Mouse (Mus musculus): ENCODE measurements around the gene Kansl1.

Gene Kansl1

DNA sequence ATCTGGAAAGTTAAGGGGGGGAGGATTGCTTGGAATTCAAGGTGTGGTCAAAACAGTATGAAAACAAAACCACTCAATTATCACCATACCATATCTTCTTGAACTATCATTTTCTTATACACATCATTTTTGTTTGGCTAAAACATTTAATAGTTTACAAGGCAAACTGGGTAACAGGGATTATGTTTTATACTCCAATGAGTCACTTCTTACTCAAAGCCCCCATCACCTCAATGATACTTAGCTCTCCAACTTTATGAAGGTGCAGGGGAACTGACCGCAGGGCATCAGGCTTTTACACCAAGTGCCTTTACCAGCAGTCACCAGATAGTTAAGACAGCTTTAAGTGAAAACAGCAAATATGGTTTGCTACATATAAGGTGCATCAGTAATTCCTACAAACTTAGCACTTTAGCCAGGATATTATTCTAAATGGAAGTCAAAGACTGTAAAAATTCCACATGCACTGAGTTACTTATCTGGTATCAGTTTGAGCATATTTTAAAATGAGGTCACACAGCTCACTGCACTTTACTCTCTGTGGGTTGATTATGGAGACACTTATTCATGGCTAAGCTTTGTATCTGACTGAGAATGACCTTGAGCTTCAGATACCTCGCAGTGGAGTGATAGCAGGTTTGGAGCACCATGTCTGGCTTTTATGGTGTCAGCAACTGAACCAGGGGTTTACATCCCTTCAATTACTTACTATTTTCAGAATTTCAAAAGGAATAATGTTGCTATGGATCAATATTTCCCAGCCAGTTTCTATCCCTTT, 104.6 kb downstream of the Kansl1 start:
- DNase-seq (ENCODE audit: low read depth, low spot score), result no peak

DNA sequence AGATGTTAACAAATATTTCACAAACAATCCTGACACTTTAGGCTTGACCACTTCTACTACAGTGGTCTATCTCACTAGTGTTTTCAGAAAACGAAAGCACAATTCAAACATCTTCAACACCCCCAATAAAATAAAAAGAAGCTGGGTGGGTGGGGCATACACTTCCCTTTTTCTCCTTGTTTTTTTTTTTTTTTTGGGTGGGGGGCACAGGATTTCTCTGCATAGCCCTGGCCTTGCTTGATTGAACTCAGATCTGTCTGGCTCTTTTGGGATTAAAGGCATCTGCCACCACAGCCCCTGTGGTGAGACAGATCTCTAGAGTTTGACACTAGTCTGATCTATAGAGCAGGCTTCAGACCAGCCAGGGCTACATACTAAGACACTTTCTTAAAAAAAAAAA, 106.0 kb downstream of the Kansl1 start:
- no peak for DNase-seq (ENCODE audit: low read depth, low spot score)

DNA sequence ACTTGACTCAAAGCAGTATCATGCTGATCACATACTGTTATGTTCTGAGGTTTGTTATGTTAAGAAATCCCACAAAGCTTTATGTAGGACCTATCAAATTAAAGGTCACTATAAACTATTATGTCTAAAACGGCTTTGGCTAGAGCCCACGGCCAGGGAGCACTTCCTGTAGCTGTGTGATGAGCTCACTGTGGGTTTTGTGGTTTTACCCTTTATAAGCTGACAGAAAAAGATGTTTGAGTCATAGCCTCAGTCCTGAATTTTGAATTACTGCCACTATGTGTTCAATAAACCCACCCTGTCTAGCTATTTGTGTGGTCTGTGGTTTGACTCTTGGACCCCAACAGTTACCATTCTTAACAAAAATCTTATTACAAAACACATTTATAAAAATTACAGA, 106.9 kb downstream of the Kansl1 start:
- no peak for DNase-seq (ENCODE audit: low read depth, low spot score)

DNA sequence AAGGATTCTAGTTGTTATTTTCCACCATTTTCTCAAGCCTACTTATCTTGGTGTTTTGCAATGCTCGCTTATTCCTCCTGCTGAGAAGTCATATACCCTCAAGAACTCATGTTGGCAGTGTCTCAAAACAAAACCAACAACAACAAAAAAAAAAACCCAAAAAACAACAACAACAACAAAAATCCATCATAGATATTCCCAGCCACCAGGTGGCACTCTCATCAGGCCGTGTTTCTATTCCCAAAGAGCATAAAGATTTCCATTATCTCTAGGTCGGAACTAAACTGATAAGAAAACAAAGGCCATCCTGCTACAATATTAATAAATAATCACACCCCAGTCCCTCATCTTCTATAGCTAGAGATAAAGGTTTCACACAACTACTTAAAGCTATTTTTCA, 121.7 kb downstream of the Kansl1 start:
- peak; percentile 24 for DNase-seq (ENCODE audit: low read depth, low spot score)

DNA sequence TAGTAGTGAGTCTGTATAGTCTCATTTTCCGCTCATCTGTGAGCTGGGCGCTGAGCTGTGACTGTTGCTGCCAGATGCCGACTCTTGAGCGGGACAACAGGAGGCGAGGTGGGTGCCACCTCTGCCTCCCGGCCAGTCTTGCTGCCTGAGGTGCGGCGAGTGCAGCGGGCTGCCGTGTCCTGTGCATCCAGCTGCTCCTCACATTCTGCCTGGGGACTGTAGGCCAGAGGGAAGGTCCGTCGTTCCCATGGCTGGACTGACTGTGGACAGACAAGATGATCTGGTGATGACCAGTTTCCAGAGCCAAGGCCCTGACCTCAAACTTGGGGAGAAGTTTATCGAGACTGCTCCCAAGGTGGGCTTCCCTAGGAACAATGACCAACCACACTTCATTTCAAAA, 133.7 kb downstream of the Kansl1 start:
- DNase-seq (ENCODE audit: low read depth, low spot score), result no peak

DNA sequence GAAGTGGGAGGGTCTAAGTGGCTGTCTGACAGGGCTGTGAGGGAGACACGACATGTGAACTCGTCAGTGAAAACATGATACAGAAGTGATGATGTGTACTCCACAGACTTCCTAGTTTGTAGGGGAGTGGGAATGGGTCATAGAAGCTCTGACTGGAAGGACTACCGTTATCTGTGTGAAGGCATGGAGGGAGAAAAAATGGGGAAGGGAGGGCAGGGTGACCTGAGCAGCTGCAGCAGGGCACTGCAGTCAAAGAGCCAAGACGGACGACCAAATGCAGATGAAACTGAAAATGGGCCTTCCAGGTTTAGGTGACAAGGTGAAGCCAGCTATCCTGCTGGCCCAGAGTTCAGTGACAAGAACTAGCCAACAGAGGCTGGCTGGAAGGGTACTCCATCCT, 134.5 kb downstream of the Kansl1 start:
- DNase-seq (ENCODE audit: low read depth, low spot score), result no peak

DNA sequence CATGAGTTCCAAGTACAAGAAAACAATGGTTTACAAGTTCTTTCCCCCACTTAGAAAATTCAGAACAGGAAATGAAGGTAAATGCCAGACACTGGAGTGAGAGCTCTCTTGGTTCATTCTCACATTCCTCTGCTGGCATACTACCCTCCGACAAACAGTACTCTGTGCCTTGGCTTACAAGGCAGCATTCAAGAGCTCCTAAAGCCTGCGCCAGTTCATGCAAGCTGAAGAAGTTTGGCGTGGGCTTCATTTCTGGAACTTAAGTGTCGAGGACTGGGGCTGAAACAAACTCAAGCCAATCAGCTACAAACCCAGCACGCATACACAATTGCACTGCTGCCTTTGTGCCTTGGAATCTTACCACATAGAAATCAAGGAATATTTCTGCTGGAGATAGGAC, 136.6 kb downstream of the Kansl1 start:
- DNase-seq (ENCODE audit: low read depth, low spot score), result no peak

DNA sequence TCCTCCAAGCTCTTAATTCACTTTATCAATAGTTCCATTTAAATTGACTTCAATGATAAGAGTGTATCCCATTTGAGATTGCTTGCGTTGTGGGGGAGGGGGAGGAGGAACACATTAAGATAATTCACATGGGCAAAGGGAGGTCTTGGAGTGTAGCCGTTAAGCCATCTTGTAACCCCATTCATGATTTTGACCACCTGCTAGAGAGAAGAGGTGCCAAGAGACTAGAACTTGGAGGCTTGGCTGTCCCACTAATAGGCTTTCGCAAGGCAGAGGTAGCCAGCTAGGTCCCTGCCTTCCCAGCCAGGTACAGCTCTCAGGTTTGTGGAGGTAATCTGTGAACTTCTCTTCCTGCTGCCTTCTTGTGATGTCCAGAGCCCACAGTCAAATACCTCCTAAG, 137.5 kb downstream of the Kansl1 start:
- DNase-seq (ENCODE audit: low read depth, low spot score), result no peak

DNA sequence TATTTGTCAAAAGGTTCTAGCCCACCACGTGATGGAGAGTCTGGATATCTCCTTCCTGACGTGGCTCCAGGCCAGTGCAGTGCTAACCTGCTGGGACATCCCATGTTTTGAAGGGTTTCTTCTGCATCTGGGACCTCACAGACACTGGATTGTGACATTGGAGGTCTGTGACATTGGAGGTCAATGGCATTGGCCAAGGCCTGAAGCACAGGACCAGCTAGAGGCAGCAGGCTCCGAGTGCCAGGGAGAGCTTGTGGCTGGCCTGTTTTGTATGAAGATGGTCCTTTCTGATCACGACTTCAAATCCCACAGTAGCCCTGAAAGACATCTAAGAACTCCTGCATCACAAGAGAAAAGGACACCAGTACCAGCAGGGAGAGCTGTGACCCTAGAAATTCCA, 138.5 kb downstream of the Kansl1 start:
- no peak for DNase-seq (ENCODE audit: low read depth, low spot score)

DNA sequence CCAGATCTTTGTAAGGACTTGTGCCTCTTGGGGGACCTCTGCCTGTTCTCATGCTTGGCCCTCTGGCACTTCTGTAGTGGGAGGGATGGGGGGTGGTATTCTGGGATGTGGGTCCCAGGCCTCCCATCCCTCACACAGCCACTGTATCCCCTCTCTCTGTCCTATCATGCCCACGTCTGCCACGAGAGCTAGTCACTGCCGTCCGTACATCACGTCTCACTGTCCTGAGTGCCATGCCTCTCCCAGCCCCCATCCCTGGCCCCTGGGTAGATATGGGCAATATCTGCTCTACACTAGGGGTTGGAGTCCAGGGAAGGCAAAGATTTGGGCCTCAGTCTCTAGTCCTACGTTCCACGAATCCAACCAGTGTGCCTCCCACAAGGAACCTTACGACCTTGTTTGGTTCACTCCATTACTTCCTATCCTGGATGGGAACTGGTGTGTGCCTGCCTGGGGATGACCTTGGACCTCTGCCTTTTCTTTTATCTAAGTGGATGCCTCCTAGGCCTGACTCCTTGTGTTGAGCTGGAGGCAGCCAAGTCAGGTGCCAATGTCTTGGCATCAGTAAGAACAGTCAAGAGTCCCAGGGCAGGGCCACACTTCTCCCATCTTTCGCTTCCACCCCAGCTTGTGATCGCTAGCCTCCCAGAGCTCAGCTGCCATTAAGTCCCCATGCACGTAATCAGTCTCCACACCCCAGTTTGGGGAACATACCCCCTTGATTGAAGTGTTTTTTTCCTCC, 139.3 kb downstream of the Kansl1 start:
- no peak for DNase-seq (ENCODE audit: low read depth, low spot score)

DNA sequence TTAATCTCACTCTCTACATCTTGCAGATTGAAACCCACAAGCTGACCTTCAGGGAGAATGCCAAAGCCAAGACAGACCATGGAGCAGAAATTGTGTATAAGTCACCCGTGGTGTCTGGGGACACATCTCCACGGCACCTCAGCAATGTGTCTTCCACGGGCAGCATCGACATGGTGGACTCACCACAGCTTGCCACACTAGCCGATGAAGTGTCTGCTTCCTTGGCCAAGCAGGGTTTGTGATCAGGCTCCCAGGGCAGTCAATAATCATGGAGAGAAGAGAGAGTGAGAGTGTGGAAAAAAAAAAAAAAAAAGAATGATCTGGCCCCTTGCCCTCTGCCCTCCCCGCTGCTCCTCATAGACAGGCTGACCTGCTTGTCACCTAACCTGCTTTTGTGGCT, 140.7 kb downstream of the Kansl1 start:
- DNase-seq (ENCODE audit: low read depth, low spot score), result no peak

DNA sequence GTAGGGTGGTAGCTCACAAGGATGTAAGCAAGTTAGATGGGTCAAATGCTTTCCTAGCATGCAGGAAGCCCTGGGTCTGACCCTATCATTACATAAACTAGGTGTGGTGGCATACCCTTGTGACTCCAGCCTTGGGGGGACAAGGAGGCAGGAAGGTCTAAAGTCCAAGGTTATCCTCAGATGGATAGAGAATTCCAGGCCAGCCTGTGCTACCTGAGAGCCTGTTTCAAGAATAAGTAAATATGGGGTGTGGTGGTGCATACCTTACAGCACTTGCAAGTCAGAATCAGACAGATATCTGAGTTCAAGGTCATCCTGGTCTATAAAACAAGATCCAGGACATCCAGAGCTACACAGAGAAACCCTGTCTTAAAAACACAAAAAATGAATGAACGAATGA, 141.2 kb downstream of the Kansl1 start:
- no peak for DNase-seq (ENCODE audit: low read depth, low spot score)

DNA sequence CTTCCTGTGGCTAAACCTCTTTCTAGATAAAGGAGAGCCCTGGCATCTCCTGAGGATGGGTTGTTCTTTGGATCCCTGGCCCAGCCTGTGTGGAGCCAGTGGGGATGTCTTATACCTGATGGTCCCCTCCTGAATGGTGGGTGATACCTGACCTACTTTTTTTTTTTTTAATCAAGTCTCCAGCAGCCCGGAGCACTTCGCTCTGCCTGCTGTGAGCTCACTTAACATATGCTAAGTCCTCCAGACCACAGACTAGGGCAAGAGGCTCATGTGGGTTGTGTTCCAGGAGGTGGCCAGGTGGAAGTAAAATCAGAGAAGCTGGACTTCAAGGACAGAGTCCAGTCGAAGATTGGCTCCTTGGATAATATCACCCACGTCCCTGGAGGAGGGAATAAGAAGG, 146.5 kb downstream of the Kansl1 start:
- no peak for DNase-seq (ENCODE audit: low read depth, low spot score)

DNA sequence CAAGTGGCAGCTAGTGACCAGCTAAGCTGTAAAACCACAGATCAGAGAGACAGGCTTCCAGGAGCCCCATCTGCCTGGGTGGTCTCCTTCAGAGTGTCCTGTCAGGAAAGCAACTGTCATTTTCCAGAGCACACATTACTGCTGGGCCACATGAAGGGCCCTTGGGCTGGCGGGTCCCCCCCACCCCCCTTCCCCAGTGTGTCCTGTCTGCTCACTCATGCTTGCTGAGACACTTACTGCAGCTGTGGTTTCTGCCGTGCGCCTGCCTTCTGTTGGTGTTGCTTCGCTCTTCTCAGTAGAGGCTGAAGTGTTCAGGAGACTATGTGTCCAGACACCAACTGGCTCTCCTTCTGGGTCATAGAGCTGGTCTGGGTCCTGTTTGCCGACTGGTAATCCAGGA, 148.2 kb downstream of the Kansl1 start:
- DNase-seq (ENCODE audit: low read depth, low spot score), result no peak

DNA sequence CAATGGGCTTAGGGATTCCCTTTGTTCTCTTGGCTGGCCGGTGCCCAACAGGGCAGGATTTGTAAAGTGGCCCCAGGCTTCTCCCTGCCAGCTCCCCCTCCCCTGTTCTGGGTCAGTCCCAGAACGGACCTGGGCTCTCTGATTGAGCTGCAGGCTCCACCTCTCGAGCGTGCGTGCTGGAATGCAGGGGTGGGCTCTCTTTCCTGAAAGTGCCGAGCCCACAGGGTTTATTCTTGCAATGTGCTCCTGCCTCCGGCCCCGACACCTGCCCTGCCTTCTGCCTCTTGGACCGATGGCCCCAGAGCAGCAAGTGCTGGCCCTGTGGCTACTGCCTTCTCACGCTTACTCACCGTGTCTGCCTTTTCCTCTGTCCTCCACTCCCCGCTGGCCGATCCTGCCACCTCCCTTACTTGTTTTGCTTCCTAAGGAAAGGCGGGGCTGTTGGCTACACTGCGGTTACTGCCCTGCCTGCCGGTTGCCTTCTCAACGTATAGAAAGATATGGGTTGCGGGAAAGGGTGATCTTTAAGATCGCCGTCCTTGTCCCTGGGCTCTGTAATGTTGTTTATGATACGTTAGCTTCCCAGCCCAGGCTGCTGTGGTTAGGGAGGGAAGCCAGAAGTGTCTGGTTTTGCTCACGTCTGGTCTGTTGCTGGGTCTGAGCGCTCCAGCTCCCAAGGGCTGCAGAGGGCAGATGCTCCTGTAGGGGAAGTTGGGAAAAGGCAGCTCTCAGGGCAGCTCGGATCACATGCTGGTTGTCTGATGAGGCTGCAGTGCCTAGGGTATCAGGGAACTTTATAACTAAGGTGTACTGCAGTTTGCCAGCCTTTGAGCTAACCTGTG, 149.5 kb downstream of the Kansl1 start:
- no peak for DNase-seq (ENCODE audit: low read depth, low spot score)

DNA sequence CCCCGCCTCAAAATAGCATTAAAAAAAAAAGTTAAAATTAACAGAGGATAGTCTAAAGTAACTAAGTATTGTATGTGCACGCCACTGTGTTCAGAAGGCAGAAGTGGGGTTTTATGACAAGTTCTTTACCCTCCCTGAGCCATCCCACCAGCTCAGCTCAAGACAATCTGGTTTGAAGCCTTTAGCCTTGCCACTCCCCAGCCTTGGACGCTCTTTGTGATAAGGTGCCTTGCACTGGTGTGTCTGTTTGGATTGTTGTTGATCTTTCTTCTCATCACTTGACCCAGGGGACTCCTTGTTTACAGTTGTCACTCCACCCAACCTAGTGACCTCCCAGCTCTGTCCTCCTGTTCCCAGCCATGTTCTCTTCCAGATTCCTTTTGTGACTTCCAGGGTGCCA, 151.0 kb downstream of the Kansl1 start:
- no peak for DNase-seq (ENCODE audit: low read depth, low spot score)

DNA sequence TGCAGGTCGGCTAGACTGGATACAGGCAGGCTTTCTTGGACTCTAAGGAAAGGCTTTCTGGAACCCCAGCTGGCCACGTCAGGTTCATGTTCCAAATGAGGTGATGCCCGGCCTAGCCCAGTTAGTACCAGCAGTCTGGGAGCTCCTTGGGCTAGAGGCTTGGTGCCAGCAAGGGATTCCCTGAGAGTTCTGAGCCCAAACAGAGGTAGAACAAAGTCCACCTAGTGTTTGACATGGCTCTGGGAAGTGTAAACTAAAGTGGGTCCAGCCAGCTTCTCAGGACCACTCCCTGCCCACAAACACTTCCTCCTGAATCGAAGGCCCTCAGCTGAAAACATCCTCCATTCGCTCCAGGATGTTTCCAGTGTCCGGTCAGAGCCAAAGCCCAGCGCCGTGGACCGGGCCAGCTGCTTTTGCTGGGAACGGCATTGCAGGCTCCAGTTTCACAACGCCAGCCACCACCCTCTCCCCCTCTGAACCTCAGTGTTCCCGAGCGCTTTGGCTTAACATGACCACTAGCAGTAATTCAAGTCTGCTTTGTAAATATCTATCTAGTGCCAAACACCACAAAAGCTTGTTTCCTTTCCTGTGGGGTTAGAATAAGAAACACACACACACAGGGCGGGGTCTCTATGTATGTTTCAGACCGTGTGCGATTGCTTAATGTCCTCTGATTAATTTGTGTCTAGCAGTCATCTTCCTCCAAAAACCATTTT, 151.8 kb downstream of the Kansl1 start:
- DNase-seq (ENCODE audit: low read depth, low spot score), result no peak

DNA sequence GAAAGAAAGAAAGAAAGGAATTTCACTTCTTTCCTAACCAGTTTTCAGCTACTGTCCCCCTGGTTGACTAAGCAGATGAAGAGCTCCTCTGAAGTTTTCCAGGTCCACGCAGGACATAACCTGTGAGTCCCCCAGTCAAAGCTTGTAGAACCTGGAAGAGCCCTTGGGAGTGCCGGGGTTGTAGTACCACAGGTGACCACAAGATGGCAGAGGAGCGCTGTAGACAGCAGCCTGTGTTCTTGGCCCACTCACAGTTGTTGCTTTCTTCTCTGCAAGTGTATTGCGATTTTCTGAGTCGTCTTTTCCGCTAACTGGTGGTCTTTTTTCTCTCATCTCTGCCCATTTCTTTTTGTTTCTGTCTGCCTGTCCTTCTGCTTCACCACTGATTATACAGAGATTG, 153.0 kb downstream of the Kansl1 start:
- DNase-seq (ENCODE audit: low read depth, low spot score), result peak; percentile 77

DNA sequence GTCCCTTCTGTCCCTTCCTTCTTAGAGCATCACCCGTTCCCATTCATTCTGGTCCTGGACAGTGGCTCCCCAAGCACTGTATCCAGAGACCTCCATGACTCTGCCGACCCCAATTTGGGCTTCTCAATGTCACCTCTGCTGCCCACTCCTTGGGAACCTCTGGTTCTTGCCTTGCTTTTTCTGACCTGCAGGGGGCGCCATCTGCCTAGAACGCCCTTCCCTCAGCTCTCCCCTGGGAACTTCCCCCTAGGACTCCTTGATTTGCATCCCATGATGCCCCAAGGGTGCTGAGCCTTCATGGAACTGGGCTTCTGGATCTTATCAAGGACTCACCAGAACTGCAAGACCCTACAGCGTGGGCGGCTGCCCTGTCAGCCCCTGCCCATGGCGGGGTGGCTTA, 157.0 kb downstream of the Kansl1 start:
- no peak for DNase-seq (ENCODE audit: low read depth, low spot score)

DNA sequence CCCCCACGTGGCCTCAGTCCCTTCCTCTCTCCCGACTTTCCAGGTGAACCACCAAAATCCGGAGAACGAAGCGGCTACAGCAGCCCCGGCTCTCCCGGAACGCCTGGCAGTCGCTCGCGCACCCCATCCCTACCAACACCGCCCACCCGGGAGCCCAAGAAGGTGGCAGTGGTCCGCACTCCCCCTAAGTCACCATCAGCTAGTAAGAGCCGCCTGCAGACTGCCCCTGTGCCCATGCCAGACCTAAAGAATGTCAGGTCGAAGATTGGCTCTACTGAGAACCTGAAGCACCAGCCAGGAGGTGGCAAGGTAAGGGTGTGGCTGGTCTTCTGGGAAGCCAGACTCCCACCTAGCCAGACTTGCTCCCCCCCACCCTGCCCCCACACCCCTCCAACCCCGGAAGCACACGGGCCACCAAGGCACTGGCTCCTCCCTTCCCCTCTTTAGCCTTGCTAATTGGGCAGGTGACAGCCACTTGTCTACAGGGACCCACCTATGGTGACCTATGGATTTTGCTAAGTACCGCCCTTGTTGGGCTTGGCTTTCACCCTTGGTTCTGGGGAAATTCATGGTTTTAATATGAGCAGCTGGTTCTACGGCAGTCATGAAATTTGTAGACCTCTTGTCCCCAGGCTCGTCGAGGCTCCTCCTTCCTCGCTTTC, 158.3 kb downstream of the Kansl1 start:
- no peak for DNase-seq (ENCODE audit: low read depth, low spot score)

Data from retina, postnatal 7 days (tissue).